Mouse (Mus musculus) CH12.LX (cell line): ENCODE data around the gene Pbp2. TPM values are rescaled to one million over a fixed set of nuclear protein-coding genes. Genes with fewer than 3 reads are reported as not detected.

Source experiments
- DNase-seq: peaks from one replicate; pipeline ENCODE4 v3.0.0-alpha.2; 2013; ENCODE audit errors: extremely low read depth
- H3K27ac ChIP-seq: 2 replicates; pipeline ENCODE4 v1.5.1; 2012; ENCODE audit warnings: low read depth, mild to moderate bottlenecking, control low read depth, moderate library complexity; ENCODE audit not compliant: insufficient read depth
- H3K27me3 ChIP-seq: replicated peaks from 2 replicates; pipeline ENCODE3; 2012; ENCODE audit warnings: inconsistent platforms
- H3K36me3 ChIP-seq, 2 experiments: replicated peaks in 1 of 2; 2 replicates each; pipeline versions ENCODE3 to v1.6.1; 2012; ENCODE audit warnings: inconsistent platforms in 1 of 2, low read length in 1 of 2, mild to moderate bottlenecking in 1 of 2, mixed read lengths in 1 of 2, moderate library complexity in 1 of 2; ENCODE audit not compliant: control insufficient read depth in 1 of 2, insufficient read depth in 1 of 2
- H3K4me1 ChIP-seq, 2 experiments: 2 replicates each; pipeline ENCODE4 v1.6.1; 2012; ENCODE audit warnings: inconsistent platforms in 1 of 2, moderate library complexity in 1 of 2; ENCODE audit not compliant: insufficient read depth in 2 of 2, control insufficient read depth in 1 of 2
- H3K4me2 ChIP-seq: 2 replicates; pipeline ENCODE4 v1.6.1; 2012; ENCODE audit warnings: low read depth, mild to moderate bottlenecking, control low read depth; ENCODE audit not compliant: poor library complexity, insufficient read depth, severe bottlenecking
- H3K4me3 ChIP-seq, 3 experiments: fragments of 150-350 bp in 1 of 3; sonication (generic) in 1 of 3; replicated peaks in 1 of 3; 2 replicates each; pipeline versions ENCODE3 to v1.5.1; 2011 to 2012; ENCODE audit warnings: low read depth in 2 of 3, low read length in 2 of 3, mild to moderate bottlenecking in 2 of 3, moderate library complexity in 2 of 3, control low read depth in 1 of 3, improper control_type of control experiment in 1 of 3, inconsistent platforms in 1 of 3, mixed read lengths in 1 of 3; ENCODE audit not compliant: poor library complexity in 1 of 3
- H3K79me2 ChIP-seq: replicated peaks from 2 replicates; pipeline ENCODE4 v1.6.1; 2012; ENCODE audit warnings: mild to moderate bottlenecking, moderate library complexity; ENCODE audit not compliant: control insufficient read depth, poor library complexity, insufficient read depth, severe bottlenecking; ENCODE audit errors: extremely low read depth
- H3K9ac ChIP-seq: 2 replicates; pipeline ENCODE4 v1.6.1; 2012; ENCODE audit warnings: low read depth, mild to moderate bottlenecking, control low read depth, moderate library complexity; ENCODE audit not compliant: insufficient read depth
- H3K9me3 ChIP-seq: replicated peaks from 2 replicates; pipeline ENCODE3; 2012; ENCODE audit warnings: low read length, inconsistent platforms, mixed read lengths
- BHLHE40 ChIP-seq: IDR thresholded peaks from 2 replicates; pipeline ENCODE4 v1.6.1; 2011; ENCODE audit warnings: mild to moderate bottlenecking, low read depth, low read length, improper control_type of control experiment
- CHD1 ChIP-seq: IDR thresholded peaks from 2 replicates; pipeline ENCODE4 v1.6.1; 2012; ENCODE audit warnings: low read depth, low read length, improper control_type of control experiment, inconsistent platforms
- CHD2 ChIP-seq: IDR thresholded peaks from 2 replicates; pipeline ENCODE4 v1.6.1; 2011; ENCODE audit warnings: low read length, improper control_type of control experiment
- CTCF ChIP-seq, 2 experiments: IDR thresholded peaks in 1 of 2; conservative IDR thresholded peaks in 1 of 2; 2 replicates each; pipeline ENCODE4 v1.5.1; 2011 to 2012; ENCODE audit warnings: low read depth in 2 of 2, low read length in 2 of 2, improper control_type of control experiment in 1 of 2, inconsistent platforms in 1 of 2, mild to moderate bottlenecking in 1 of 2, moderate library complexity in 1 of 2
- E2F4 ChIP-seq: IDR thresholded peaks from 2 replicates; pipeline ENCODE4 v1.6.1; 2011; ENCODE audit warnings: low read depth, low read length, improper control_type of control experiment; ENCODE audit not compliant: insufficient replicate concordance
- EP300 ChIP-seq: IDR thresholded peaks from 2 replicates; pipeline ENCODE4 v1.6.1; 2011; ENCODE audit warnings: low read length, improper control_type of control experiment
- IRF4 ChIP-seq: IDR thresholded peaks from 2 replicates; pipeline ENCODE4 v1.6.1; 2014; ENCODE audit warnings: low read depth, mild to moderate bottlenecking, inconsistent platforms, low read length, improper control_type of control experiment
- JUND ChIP-seq: conservative IDR thresholded peaks from 2 replicates; pipeline ENCODE4 v1.6.1; 2011; ENCODE audit warnings: low read depth, low read length, improper control_type of control experiment
- MAFK ChIP-seq: IDR thresholded peaks from 2 replicates; pipeline ENCODE4 v1.6.1; 2011; ENCODE audit warnings: low read length, improper control_type of control experiment; ENCODE audit not compliant: insufficient replicate concordance
- NELFE ChIP-seq: IDR thresholded peaks from 2 replicates; pipeline ENCODE4 v1.6.1; 2011; ENCODE audit warnings: low read depth, low read length, improper control_type of control experiment
- POLR2AphosphoS2 ChIP-seq: IDR thresholded peaks from 2 replicates; pipeline ENCODE4 v1.6.1; 2011; ENCODE audit warnings: low read depth, low read length, improper control_type of control experiment
- SMC3 ChIP-seq: IDR thresholded peaks from 2 replicates; pipeline ENCODE4 v1.6.1; 2011; ENCODE audit warnings: low read depth, low read length, improper control_type of control experiment
- TBP ChIP-seq: conservative IDR thresholded peaks from 2 replicates; pipeline ENCODE4 v1.6.1; 2011; ENCODE audit warnings: low read depth, low read length, improper control_type of control experiment
- TCF12 ChIP-seq: IDR thresholded peaks from 2 replicates; pipeline ENCODE4 v1.6.1; 2014; ENCODE audit warnings: low read depth, mild to moderate bottlenecking, inconsistent platforms, low read length, improper control_type of control experiment
- USF2 ChIP-seq: conservative IDR thresholded peaks from 2 replicates; pipeline ENCODE4 v1.6.1; 2011; ENCODE audit warnings: low read depth, low read length, improper control_type of control experiment
- ZC3H11A ChIP-seq: IDR thresholded peaks from 2 replicates; pipeline ENCODE4 v1.6.1; 2012; ENCODE audit warnings: low read depth, mild to moderate bottlenecking, inconsistent platforms, low read length, improper control_type of control experiment
- ZKSCAN1 ChIP-seq: IDR thresholded peaks from 2 replicates; pipeline ENCODE4 v1.6.1; 2012; ENCODE audit warnings: low read depth, inconsistent platforms, low read length, improper control_type of control experiment, borderline replicate concordance
- ZMIZ1 ChIP-seq: IDR thresholded peaks from 2 replicates; pipeline ENCODE4 v1.6.1; 2012; ENCODE audit warnings: low read depth, mild to moderate bottlenecking, inconsistent platforms, low read length, improper control_type of control experiment
- dilution Hi-C: fragments of 300-500 bp; cut with MboI; formaldehyde crosslinking; loops from 2 replicates; pipeline ENCODE4 v1.14.3; 2020; ENCODE audit warnings: low sequenced_read_pairs; ENCODE audit not compliant: extremely low pct_unique_long_range_greater_than_20kb, extremely low pct_ligation_motif_present
- in situ Hi-C: fragments of 300-500 bp; cut with MboI; formaldehyde crosslinking; loops from 3 replicates; pipeline ENCODE4 v1.14.3; 2019; ENCODE audit warnings: low sequenced_read_pairs, low pct_ligation_motif_present, low pct_unique_long_range_greater_than_20kb, mixed read lengths
- polyA plus RNA-seq: library from polyadenylated mRNA; unstranded; fragments of >175 nt; gene quantifications from 2 replicates; pipeline ENCODE4 v1.2.1, GENCODE M21; 2012; ENCODE audit warnings: low read depth; ENCODE audit not compliant: insufficient read length
- total RNA-seq, 2 experiments: library from RNA; depleted of rRNA; stranded (reverse); fragments of 300-350 nt in 1 of 2; fragments of >200 nt in 1 of 2; gene quantifications; 2 replicates each; pipeline ENCODE4 v1.2.3; 2012 to 2014

Gene Pbp2
- total and polyA plus RNA-seq, 3 experiments = not detected

- Histone ChIP-seq H3K4me3 (no peak overlapping the region), H3K4me2 (no peak overlapping the region), H3K9me3 (no peaks in the 10 kb centered on the region), H3K4me1 (no peaks in the 10 kb centered on the region), H3K27ac (no peak overlapping the region), H3K36me3 (no peaks in the 10 kb centered on the region), H3K9ac (no peak overlapping the region), H3K79me2 (no peaks in the 10 kb centered on the region), H3K27me3 (no peaks in the 10 kb centered on the region)
- no peak for TF ChIP-seq CHD2
- no peak for TF ChIP-seq TCF12
- TF ChIP-seq EP300 = no peak
- no peak for TF ChIP-seq USF2
- TF ChIP-seq CTCF (conservative IDR thresholded peaks at IDR 0.05 in 1 of 2, IDR thresholded peaks at IDR 0.05 in 1 of 2; ENCODE audit: low read depth in 2 of 2, low read length in 2 of 2) = no peak
- dilution Hi-C loops = no loop called here
- in situ Hi-C loops = no loop called here
- no peak for DNase-seq
Measured at GRCm38 (mm10) chr6:135316141-135316540, 5.9 kb upstream of the Pbp2 start.

DNA sequence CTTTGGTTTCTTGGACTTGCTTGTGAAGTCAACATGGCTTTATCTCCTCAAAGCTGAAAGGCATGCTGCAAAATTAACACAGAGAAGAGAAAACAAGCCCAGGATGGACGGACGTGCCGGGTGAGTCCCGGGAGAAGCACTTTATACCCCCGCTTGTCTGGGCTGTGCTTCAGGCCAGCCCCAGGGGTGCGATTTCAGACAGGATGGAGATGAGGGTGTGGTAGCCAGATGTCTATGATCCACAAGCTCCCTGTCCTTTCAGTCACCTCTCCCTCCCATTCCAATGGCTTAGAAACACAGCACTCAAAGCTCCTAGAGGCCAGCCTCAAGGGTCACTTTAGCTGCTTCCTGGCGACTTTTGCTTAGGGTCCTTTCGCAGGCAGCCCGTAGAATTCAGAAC is 3.8 kb upstream of the Pbp2 start:
- Histone ChIP-seq H3K4me2 (no peak overlapping the region), H3K27me3 (no peaks in the 10 kb centered on the region), H3K79me2 (no peaks in the 10 kb centered on the region), H3K9ac (no peak overlapping the region), H3K9me3 (no peaks in the 10 kb centered on the region), H3K4me3 (no peak overlapping the region), H3K36me3 (no peaks in the 10 kb centered on the region), H3K27ac (no peak overlapping the region), H3K4me1 (no peaks in the 10 kb centered on the region)
- in situ Hi-C loops (no loop called here), dilution Hi-C loops (no loop called here)
- no peak for TF ChIP-seq POLR2AphosphoS2
- no peak for TF ChIP-seq MAFK
- TF ChIP-seq ZC3H11A = no peak
- TF ChIP-seq JUND = no peak
- TF ChIP-seq USF2 = no peak
- TF ChIP-seq IRF4 = no peak
- TF ChIP-seq CHD2 = no peak
- TF ChIP-seq ZMIZ1 = no peak
- no peak for TF ChIP-seq TBP
- no peak for TF ChIP-seq ZKSCAN1
- TF ChIP-seq NELFE = no peak
- no peak for TF ChIP-seq BHLHE40
- TF ChIP-seq CHD1 = no peak
- TF ChIP-seq E2F4 = no peak
- TF ChIP-seq SMC3 = no peak
- DNase-seq = no peak
